Mouse (Mus musculus) left cerebral cortex, adult 8-10 months (tissue): ENCODE data around the gene Capn2. TPM values are rescaled to one million over a fixed set of nuclear protein-coding genes. Genes with fewer than 3 reads are reported as not detected.
A peak's percentile ranks its signal among the peaks of the same experiment; 100 is the strongest.

Source experiments
- DNase-seq, 2 experiments: peaks; one replicate each; pipeline ENCODE4 v3.0.0; 2022; ENCODE audit warnings: low spot score in 2 of 2
- total RNA-seq, 4 experiments: library from RNA; stranded (reverse); gene quantifications; 2 replicates each; pipeline ENCODE4 v1.2.4; 2022

Gene Capn2
- total RNA-seq, 4 experiments from 2014 or later = 66.6 to 73.1 (median 71.6) TPM

- DNase-seq = no peak
These were observed 52.1 kb downstream of the Capn2 start for GRCm38 (mm10) chr1:182465309-182465708.

- DNase-seq = peak in 1 of 2 experiments; percentile 31
These were observed 55.6 kb downstream of the Capn2 start for GRCm38 (mm10) chr1:182461813-182462212.

- DNase-seq = no peak
These were observed 56.1 kb downstream of the Capn2 start for GRCm38 (mm10) chr1:182461261-182461660.

GRCm38 (mm10) chr1:182460291-182461244, 56.8 kb downstream of the Capn2 start:
- no peak for DNase-seq

GRCm38 (mm10) chr1:182459436-182459835, 58.0 kb downstream of the Capn2 start:
- DNase-seq = no peak

- no peak for DNase-seq
These were observed 58.9 kb downstream of the Capn2 start for GRCm38 (mm10) chr1:182458556-182458955.

DNA sequence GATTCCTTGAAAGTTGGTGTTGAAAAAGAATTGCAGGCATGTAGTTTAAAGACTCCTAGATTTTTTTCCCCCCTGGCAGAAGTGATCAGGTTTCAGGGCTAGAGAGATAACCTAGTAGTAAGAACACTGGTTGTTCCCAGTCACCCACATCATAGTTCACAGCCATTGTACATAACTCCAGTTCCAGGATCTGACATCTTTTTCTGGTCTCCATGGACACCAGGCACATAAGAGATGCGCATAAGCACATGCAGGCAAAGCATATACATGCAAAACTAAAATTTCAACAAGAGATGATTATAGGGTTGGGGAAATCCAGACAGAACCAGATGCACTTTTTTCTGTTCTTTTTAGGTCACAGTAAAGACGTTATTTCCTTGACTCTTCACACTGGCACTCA, 62.3 kb downstream of the Capn2 start:
- DNase-seq = no peak

- DNase-seq = no peak
These were observed 64.9 kb downstream of the Capn2 start for GRCm38 (mm10) chr1:182452473-182452872.

DNA sequence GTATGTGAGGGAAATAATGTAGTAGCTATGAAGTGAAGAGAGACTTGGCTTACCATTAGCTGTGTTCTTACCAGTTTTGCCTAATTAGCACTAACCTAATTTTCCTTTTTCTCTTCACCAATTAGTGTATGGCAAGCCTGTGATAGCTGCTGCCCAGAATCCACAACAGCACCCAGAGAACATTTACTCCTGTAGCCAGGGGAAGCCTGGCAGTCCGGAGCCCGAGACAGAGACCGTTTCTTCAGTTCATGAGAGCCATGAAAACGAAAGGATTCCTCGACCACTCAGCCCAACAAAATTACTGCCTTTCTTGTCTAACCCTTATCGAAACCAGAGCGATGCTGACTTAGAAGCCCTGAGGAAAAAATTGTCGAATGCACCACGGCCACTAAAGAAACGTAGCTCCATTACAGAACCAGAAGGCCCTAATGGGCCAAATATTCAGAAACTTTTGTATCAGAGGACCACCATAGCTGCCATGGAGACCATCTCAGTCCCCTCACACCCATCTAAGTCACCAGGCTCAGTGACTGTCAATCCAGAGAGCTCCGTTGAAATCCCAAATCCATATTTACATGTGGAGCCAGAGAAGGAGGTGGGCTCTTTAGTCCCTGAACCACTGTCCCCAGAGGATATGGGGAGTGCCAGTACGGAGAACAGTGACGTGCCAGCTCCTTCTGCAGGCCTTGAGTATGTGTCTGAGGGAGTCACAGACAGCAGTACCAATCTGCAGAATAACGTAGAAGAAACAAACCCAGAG, 69.0 kb downstream of the Capn2 start:
- no peak for DNase-seq

GRCm38 (mm10) chr1:182444116-182444515, 73.3 kb downstream of the Capn2 start:
- no peak for DNase-seq

- DNase-seq = no peak
These were observed 75.5 kb downstream of the Capn2 start for GRCm38 (mm10) chr1:182441791-182442473.

- DNase-seq = peak in 1 of 2 experiments; percentile 39
These were observed 77.7 kb downstream of the Capn2 start for GRCm38 (mm10) chr1:182439546-182440222.

DNA sequence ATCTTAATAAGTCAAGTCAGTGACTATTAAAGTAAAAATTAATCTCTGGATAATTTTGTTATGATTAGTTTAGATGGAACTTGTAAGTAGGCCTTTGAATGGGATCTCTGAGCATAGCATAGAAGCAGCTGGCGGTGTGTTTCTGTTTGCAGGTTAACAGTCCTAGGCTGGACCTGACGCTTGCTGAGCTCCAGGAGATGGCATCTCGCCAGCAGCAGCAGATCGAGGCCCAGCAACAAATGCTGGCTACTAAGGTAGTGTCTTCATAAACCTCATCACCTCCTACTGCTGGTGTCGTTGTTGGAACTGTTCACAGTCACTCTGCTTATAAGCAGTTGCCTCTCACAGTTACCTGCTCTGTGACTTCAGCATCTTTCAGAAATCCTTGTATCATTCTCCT, 80.7 kb downstream of the Capn2 start:
- no peak for DNase-seq

GRCm38 (mm10) chr1:182432059-182432458, 85.3 kb downstream of the Capn2 start:
- DNase-seq = no peak

DNA sequence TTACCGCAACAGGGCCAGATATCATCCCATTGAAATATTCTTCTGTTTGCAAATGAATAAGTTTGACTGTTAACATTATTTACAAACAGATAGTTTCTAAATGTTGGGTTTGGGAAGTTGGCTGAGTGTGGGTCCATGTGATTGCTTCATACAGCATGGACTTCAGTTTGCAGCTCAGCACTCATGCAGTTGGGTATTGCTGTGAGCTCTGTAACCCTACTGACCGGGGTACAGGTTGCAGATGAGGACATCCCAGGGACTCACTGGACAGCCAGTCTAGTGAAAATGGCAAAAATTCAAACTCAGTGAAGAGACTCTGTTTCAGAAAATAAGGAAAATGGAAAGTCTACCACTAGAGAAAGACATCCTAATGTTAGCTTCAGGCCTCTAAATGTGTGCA, 86.7 kb downstream of the Capn2 start:
- DNase-seq = no peak

DNA sequence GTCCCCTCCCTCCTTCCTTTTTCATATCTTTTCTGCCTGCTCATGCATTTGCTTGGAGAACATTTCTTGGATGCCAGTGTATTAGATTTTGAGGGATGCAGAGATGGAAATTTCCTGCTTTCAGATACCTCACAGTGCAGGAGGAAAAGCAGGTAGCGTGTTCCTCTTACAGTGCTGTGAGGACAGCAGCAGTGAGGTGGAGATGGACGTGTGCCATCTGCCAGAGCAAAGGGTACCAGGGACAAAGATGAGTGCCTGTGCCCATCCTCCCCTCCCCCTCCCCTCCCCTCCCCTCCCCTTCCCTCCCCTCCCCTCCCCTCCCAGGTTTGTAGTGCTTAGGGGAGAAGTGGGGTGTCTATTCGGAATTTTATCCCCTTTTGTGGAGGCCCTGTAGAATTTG, 87.6 kb downstream of the Capn2 start:
- DNase-seq = no peak

- DNase-seq = no peak
These were observed 90.0 kb downstream of the Capn2 start for GRCm38 (mm10) chr1:182427426-182427825.

DNA sequence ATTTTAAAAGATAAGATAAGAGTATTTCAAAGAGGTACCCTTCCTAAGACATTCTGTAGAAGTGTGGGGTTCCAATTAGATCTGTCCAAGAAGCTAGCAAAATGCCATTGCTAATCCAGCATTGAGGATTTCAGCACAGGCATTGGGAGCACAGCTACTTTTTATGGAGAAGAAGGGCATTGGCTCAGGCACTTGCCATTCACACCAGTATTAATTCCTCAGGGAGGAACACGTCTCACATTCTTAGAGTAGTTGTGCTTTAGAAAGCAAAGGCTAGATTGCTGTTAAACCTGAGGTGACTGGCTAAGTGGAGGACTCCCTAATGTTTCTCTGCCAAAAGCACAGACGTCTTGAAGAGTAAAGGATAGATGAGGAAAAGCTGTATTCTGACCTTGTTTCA, 91.0 kb downstream of the Capn2 start:
- DNase-seq = no peak

DNA sequence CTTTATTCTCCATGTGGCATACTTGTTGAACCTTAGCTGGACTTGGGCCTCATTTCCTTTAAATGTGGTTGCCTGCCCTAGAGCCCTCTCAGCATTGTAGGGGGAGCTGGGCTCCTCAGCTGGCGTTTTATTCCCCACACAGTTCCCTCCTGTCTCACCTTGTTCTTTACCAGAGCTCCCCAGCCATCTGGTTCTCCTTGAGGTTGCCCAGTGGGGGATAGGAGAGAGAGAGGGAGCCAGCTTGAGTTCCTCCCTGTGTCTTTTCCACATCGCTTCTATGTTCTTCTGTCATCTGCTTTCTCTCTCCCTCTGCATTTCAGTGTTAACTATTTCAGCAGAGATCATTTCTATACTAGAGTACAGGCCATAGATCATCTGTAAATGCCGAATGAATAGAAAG, 92.2 kb downstream of the Capn2 start:
- DNase-seq = no peak

- no peak for DNase-seq
These were observed 93.1 kb downstream of the Capn2 start for GRCm38 (mm10) chr1:182424274-182424673.

- DNase-seq = no peak
These were observed 97.9 kb downstream of the Capn2 start for GRCm38 (mm10) chr1:182419481-182419880.
